Mouse (Mus musculus): Measurements from ENCODE around the gene Rab11fip4.
A peak's percentile ranks its signal among the peaks of the same experiment; 100 is the strongest.

Gene Rab11fip4

GRCm38 (mm10) chr11:79615871-79616270, 24.9 kb downstream of the Rab11fip4 start:
- DNase-seq = no peak

GRCm38 (mm10) chr11:79617991-79618390, 27.0 kb downstream of the Rab11fip4 start:
- DNase-seq = no peak

GRCm38 (mm10) chr11:79623029-79623428, 32.0 kb downstream of the Rab11fip4 start:
- DNase-seq = no peak

- peak; percentile 81 for DNase-seq
These were observed 33.8 kb downstream of the Rab11fip4 start for GRCm38 (mm10) chr11:79624801-79625302.

- DNase-seq = no peak
These were observed 37.7 kb downstream of the Rab11fip4 start for GRCm38 (mm10) chr11:79628716-79629115.

- DNase-seq = no peak
These were observed 38.9 kb downstream of the Rab11fip4 start for GRCm38 (mm10) chr11:79629752-79630374.

GRCm38 (mm10) chr11:79630521-79630920, 39.5 kb downstream of the Rab11fip4 start:
- DNase-seq = no peak

- no peak for DNase-seq
These were observed 42.4 kb downstream of the Rab11fip4 start for GRCm38 (mm10) chr11:79633366-79633765.

- DNase-seq = no peak
These were observed 44.8 kb downstream of the Rab11fip4 start for GRCm38 (mm10) chr11:79635661-79636449.

GRCm38 (mm10) chr11:79636481-79636880, 45.5 kb downstream of the Rab11fip4 start:
- DNase-seq = no peak

GRCm38 (mm10) chr11:79638691-79639090, 47.7 kb downstream of the Rab11fip4 start:
- no peak for DNase-seq

GRCm38 (mm10) chr11:79640940-79641733, 50.1 kb downstream of the Rab11fip4 start:
- no peak for DNase-seq

GRCm38 (mm10) chr11:79643730-79644129, 52.7 kb downstream of the Rab11fip4 start:
- DNase-seq = no peak

- DNase-seq = no peak
These were observed 53.7 kb downstream of the Rab11fip4 start for GRCm38 (mm10) chr11:79644717-79645191.

- no peak for DNase-seq
These were observed 55.0 kb downstream of the Rab11fip4 start for GRCm38 (mm10) chr11:79646026-79646425.

GRCm38 (mm10) chr11:79646467-79647070, 55.6 kb downstream of the Rab11fip4 start:
- DNase-seq = no peak

- peak; percentile 44 for DNase-seq
These were observed 56.1 kb downstream of the Rab11fip4 start for GRCm38 (mm10) chr11:79647071-79647501.

GRCm38 (mm10) chr11:79650359-79650835, 59.4 kb downstream of the Rab11fip4 start:
- no peak for DNase-seq

GRCm38 (mm10) chr11:79652257-79652656, 61.2 kb downstream of the Rab11fip4 start:
- DNase-seq = no peak

- no peak for DNase-seq
These were observed 62.0 kb downstream of the Rab11fip4 start for GRCm38 (mm10) chr11:79652921-79653575.

GRCm38 (mm10) chr11:79654407-79654831, 63.4 kb downstream of the Rab11fip4 start:
- DNase-seq = no peak

GRCm38 (mm10) chr11:79655592-79655991, 64.6 kb downstream of the Rab11fip4 start:
- no peak for DNase-seq

Measured in cerebellum, adult 8-10 months (tissue).